7 mouse cellular contexts compared by ENCODE assay signal in the genomic region with DNA sequence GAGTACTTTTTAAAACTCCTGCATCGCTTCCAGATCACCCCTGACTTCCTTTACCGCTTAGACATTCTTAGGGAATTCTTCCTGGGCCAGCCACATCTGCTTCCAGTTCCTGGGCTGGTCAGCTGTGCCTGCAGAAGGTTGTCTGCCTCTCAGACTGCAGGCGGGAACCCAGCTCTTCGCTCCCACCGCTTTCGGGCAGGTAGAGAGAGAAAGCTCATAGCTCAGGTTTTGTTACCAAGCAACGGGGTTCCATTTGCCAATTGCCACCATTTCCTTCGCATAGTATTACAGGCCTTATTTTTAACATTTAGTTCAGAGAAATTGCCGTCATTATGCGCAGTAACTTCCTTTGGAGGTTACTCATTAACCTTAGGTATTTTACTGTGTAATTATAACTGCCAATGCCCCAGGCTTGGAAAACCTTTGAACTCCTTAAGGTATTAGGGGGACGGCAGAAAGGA. TPM values are rescaled to one million over a fixed set of nuclear protein-coding genes. Genes with fewer than 3 reads are reported as not detected.
A peak's percentile ranks its signal among the peaks of the same experiment; 100 is the strongest.
DNase-seq lines count a peak whose midpoint lies in the region; ATAC-seq and TF ChIP-seq lines count a peak whose summit lies in the region.

No protein-coding gene starts in this region.

- no peaks in the 10 kb centered on the region for H3K9me3 ChIP-seq in hindbrain, embryonic 10.5 days
- H3K9me3 ChIP-seq in limb, embryonic 10.5 days (replicated peaks): no peaks in the 10 kb centered on the region
- H3K9me3 ChIP-seq in midbrain, embryonic 13.5 days: no peaks in the 10 kb centered on the region

- H3K4me3 ChIP-seq in cerebellum, adult 2 months (replicated peaks; ENCODE audit: insufficient read depth, low read depth, low read length): peak overlapping the region; percentile 79
- peak overlapping the region; percentile 52 for H3K4me3 ChIP-seq in hindbrain, embryonic 10.5 days
- H3K4me3 ChIP-seq in limb, embryonic 10.5 days: peak overlapping the region; percentile 59
- peak overlapping the region; percentile 48 for H3K4me3 ChIP-seq in midbrain, embryonic 13.5 days (replicated peaks)

- WGBS in cerebellum, adult 2 months: 52% methylated on average over 11 of the region's 11 CpGs
- 10% methylated on average over 11 of the region's 11 CpGs for WGBS in hindbrain, embryonic 10.5 days
- 2% methylated on average over 11 of the region's 11 CpGs for WGBS in limb, embryonic 10.5 days
- 10% methylated on average over 11 of the region's 11 CpGs for WGBS in midbrain, embryonic 13.5 days

- no peak for TF ChIP-seq CTCF in Patski (IDR thresholded peaks at IDR 0.05)
- TF ChIP-seq CTCF in cerebellum, adult 2 months (IDR thresholded peaks at IDR 0.05; ENCODE audit: borderline replicate concordance, insufficient read depth, low read depth, low read length): no peak

- no peak overlapping the region; the same call in 1 of the 2 replicates for H3K27ac ChIP-seq in cerebellum, adult 2 months (ENCODE audit: insufficient read depth, low read length)
- H3K27ac ChIP-seq in hindbrain, embryonic 10.5 days: peak overlapping the region; percentile 80
- H3K27ac ChIP-seq in limb, embryonic 10.5 days: peak overlapping the region; percentile 89
- H3K27ac ChIP-seq in midbrain, embryonic 13.5 days: peak overlapping the region; percentile 68

- ATAC-seq in Patski: peak; percentile 9
- peak; percentile 34; the same call in 1 of the 2 replicates for ATAC-seq in midbrain, embryonic 13.5 days

- H3K27me3 ChIP-seq in Patski: no peaks in the 10 kb centered on the region
- H3K27me3 ChIP-seq in cerebellum, adult 2 months (ENCODE audit: control insufficient read depth, insufficient read depth, low read length): no peaks in the 10 kb centered on the region
- peaks cover 62% of the 10 kb centered on the region for H3K27me3 ChIP-seq in hindbrain, embryonic 10.5 days (ENCODE audit: insufficient read depth, poor library complexity, severe bottlenecking)
- peaks cover 41% of the 10 kb centered on the region for H3K27me3 ChIP-seq in limb, embryonic 10.5 days (ENCODE audit: low read depth, poor library complexity, severe bottlenecking)
- peaks cover 18% of the 10 kb centered on the region; the same call in 1 of the 2 replicates for H3K27me3 ChIP-seq in midbrain, embryonic 13.5 days

- no peak for DNase-seq in Patski (ENCODE audit: low read depth, low spot score)
- DNase-seq in cerebellum, adult 2 months: peak; percentile 17 to 25
- peak; percentile 43 for DNase-seq in hindbrain, embryonic 10.5 days (ENCODE audit: low spot score)
- peak; percentile 80 for DNase-seq in limb, embryonic 10.5 days (ENCODE audit: low spot score)
- no peak for DNase-seq in adrenal gland, postnatal 14 days
- DNase-seq in T-cell, adult 2 months (ENCODE audit: low spot score): no peak

- H3K9ac ChIP-seq in midbrain, embryonic 13.5 days (replicated peaks): peak overlapping the region; percentile 70

- H3K4me2 ChIP-seq in midbrain, embryonic 13.5 days (replicated peaks): peak overlapping the region; percentile 75

- POLR2A ChIA-PET in Patski (lab: Charles Lee): interaction anchor here (1.7 to 2.8 kb wide), 2 partner anchors 81 to 123 kb away, joined by 5 to 8 read pairs; no protein-coding TSS in a partner anchor

- no peaks in the 10 kb centered on the region for H3K36me3 ChIP-seq in hindbrain, embryonic 10.5 days
- no peaks in the 10 kb centered on the region for H3K36me3 ChIP-seq in limb, embryonic 10.5 days
- H3K36me3 ChIP-seq in midbrain, embryonic 13.5 days: no peaks in the 10 kb centered on the region

- in situ Hi-C loops in Patski (cut with MboI; ENCODE audit: low pct_unique_long_range_greater_than_20kb): no loop called here

- CTCF ChIA-PET in Patski (lab: Charles Lee): interaction anchor here (1.1 kb wide), 1 partner anchor 80 kb away, joined by 3 read pairs; no protein-coding TSS in a partner anchor

- TF ChIP-seq POLR2A in cerebellum, adult 2 months (IDR thresholded peaks at IDR 0.05; ENCODE audit: borderline replicate concordance, insufficient read depth, low read length): no peak

- H3K4me1 ChIP-seq in cerebellum, adult 2 months (ENCODE audit: control insufficient read depth, insufficient read depth, low read length): peaks cover 4% of the 10 kb centered on the region; the same call in 1 of the 2 replicates
- peaks cover 25% of the 10 kb centered on the region for H3K4me1 ChIP-seq in hindbrain, embryonic 10.5 days (replicated peaks)
- peaks cover 33% of the 10 kb centered on the region for H3K4me1 ChIP-seq in limb, embryonic 10.5 days
- H3K4me1 ChIP-seq in midbrain, embryonic 13.5 days (replicated peaks): peaks cover 20% of the 10 kb centered on the region

RNA-seq across cellular contexts. Expression of a gene that starts 1.2 kb away (rescaled TPM):
- polyA plus RNA-seq in Patski (2021): 0.23 TPM
- polyA plus RNA-seq in cerebellum, adult 2 months (2012; rRNA removed): 17.5 and 18.4 TPM in 2 replicates
- polyA plus RNA-seq in hindbrain, embryonic 10.5 days (2016; fragmentation: Nextera tagmentation; extraction: Ambion mirVana): 3.2 and 3.4 TPM in 2 replicates
- 4.6 and 5.7 TPM in 2 replicates for polyA plus RNA-seq in limb, embryonic 10.5 days (2016; fragmentation: Nextera tagmentation; extraction: Ambion mirVana)
- 6.0 and 9.6 TPM in 2 replicates for polyA plus RNA-seq in midbrain, embryonic 13.5 days (2015; fragmentation: Nextera tagmentation; extraction: Ambion mirVana)
- 0.26 TPM in 1 of 2 replicates, not detected in the other for total RNA-seq in adrenal gland, postnatal 14 days (2021)

Comparison
In these comparisons a context has a peak if more than half of its experiments do, and no peak if none do; other contexts are left out.
1. DNase-seq: peak in cerebellum, adult 2 months (2 of 2), hindbrain, embryonic 10.5 days (single experiment) and limb, embryonic 10.5 days (single experiment); none in Patski (single experiment), adrenal gland, postnatal 14 days (single experiment) and T-cell, adult 2 months (single experiment).
2. Peak in every context shown above with its lines, with median percentiles within 50 percentile points of each other: H3K4me3 ChIP-seq.